Mouse (Mus musculus) liver, postnatal 0 days (tissue): ENCODE results near the gene Nxnl1. TPM values are rescaled to one million over a fixed set of nuclear protein-coding genes. Genes with fewer than 3 reads are reported as not detected.

ENCODE experiments used
- ATAC-seq: fragments of 200-750 bp; cut with Nextera tagmentation; 2 replicates; pipeline ENCODE4 v1.8.0; 2017; ENCODE audit warnings: mild to moderate bottlenecking, moderate library complexity
- DNase-seq: peaks from one replicate; pipeline ENCODE4 v3.0.0-alpha.2; 2016
- H3K27ac ChIP-seq: fragments of 300-500 bp; sonication (generic); 2 replicates; pipeline ENCODE4 v1.5.1; 2014; ENCODE audit warnings: antibody characterized with exemption, moderate library complexity, mild to moderate bottlenecking, low read depth
- H3K27me3 ChIP-seq: fragments of 300-500 bp; sonication (generic); 2 replicates; pipeline ENCODE4 v1.6.1; 2014; ENCODE audit warnings: low read length, control low read depth, mixed read lengths; ENCODE audit not compliant: insufficient read depth
- H3K36me3 ChIP-seq: fragments of 300-500 bp; sonication (generic); replicated peaks from 2 replicates; pipeline ENCODE4 v1.6.1; 2014; ENCODE audit warnings: mild to moderate bottlenecking, control low read depth, low read length, moderate library complexity, mixed read lengths; ENCODE audit not compliant: insufficient read depth
- H3K4me1 ChIP-seq: fragments of 300-500 bp; sonication (generic); 2 replicates; pipeline ENCODE4 v1.6.1; 2014; ENCODE audit warnings: antibody characterized with exemption, mild to moderate bottlenecking, control low read depth; ENCODE audit not compliant: insufficient read depth
- H3K4me2 ChIP-seq: fragments of 300-500 bp; sonication (generic); 2 replicates; pipeline ENCODE4 v1.6.1; 2014; ENCODE audit warnings: low read depth, mild to moderate bottlenecking, low read length, moderate library complexity, mixed read lengths
- H3K4me3 ChIP-seq: fragments of 300-500 bp; sonication (generic); 2 replicates; pipeline ENCODE4 v1.5.1; 2014; ENCODE audit warnings: low read depth, low read length
- H3K9ac ChIP-seq: fragments of 300-500 bp; sonication (generic); replicated peaks from 2 replicates; pipeline ENCODE4 v1.6.1; 2014; ENCODE audit warnings: mild to moderate bottlenecking, moderate library complexity
- H3K9me3 ChIP-seq: fragments of 300-500 bp; sonication (generic); 2 replicates; pipeline ENCODE4 v1.6.1; 2016; ENCODE audit warnings: mild to moderate bottlenecking, control low read depth, low read length, mixed read lengths
- CTCF ChIP-seq: sonication (generic); IDR thresholded peaks from 2 replicates; pipeline ENCODE4 v1.5.1; 2016; ENCODE audit warnings: antibody characterized with exemption, low read depth
- EP300 ChIP-seq: IDR thresholded peaks from 2 replicates; pipeline ENCODE4 v1.6.1; 2016; ENCODE audit warnings: antibody characterized with exemption, low read depth, mild to moderate bottlenecking
- WGBS: fragments of 180-500 bp; shearing (Covaris S2); extraction: QIAGEN DNeasy Blood & Tissue Kit; methylation state at CpG from one replicate; pipeline ENCODE4 v1.1.7; 2014; ENCODE audit not compliant: insufficient replicate concordance; 5-methylcytosine and 5-hydroxymethylcytosine counted together
- polyA plus RNA-seq: library from polyadenylated mRNA; unstranded; fragments of >200 nt; fragmentation: Nextera tagmentation; extraction: Ambion mirVana; gene quantifications from 2 replicates; pipeline ENCODE4 v1.2.1, GENCODE M21; 2015

The Nxnl1 gene
- 0.08 TPM in 1 of 2 replicates, not detected in the other for polyA plus RNA-seq

DNA sequence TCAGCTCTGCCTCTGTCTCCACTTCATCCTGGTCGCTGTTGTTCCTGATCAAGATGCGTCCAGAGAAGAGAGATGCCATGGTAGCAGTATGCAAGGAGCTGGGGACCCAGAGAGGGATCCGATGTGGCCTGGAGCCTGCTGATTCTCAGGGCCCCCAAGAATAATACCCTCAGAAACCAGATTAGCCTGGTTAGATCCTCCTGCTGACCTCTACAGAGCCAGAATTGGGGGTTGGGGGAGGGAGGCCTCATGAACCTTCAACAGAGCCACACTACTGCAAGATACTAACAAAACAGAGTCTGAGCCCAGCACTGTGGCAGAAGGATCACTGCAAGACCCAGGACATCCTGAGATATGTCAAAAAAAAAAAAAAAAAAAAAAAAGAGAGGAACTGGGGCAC, at the start of gene Nxnl1:
Gene Nxnl1 (minus strand): TSS at position 101 of the 400 bp plus-strand sequence.
- Histone ChIP-seq H3K27ac (no peak within 1 kb of the TSS), H3K9ac (no peak within 1 kb of the TSS), H3K4me2 (no peak within 1 kb of the TSS), H3K36me3 (no peaks in the 10 kb centered on the region), H3K27me3 (peaks cover 16% of the 10 kb centered on the region; the same call in 1 of the 2 replicates), H3K4me3 (no peak within 1 kb of the TSS), H3K4me1 (peaks cover 34% of the 10 kb centered on the region), H3K9me3 (peaks cover 3% of the 10 kb centered on the region; the same call in 1 of the 2 replicates)
- TF ChIP-seq EP300 (no peak), CTCF (no peak)
- 74% methylated on average over 3 of the region's 3 CpGs for WGBS
- ATAC-seq = no peak
- no peak for DNase-seq

- Histone ChIP-seq H3K4me3 (no peak overlapping the region), H3K27ac (peak overlapping the region; percentile 53), H3K9me3 (no peaks in the 10 kb centered on the region), H3K36me3 (peaks cover 34% of the 10 kb centered on the region), H3K9ac (no peak overlapping the region), H3K4me2 (peak overlapping the region; percentile 16), H3K4me1 (peaks cover 22% of the 10 kb centered on the region), H3K27me3 (no peaks in the 10 kb centered on the region)
- no peak for DNase-seq
- TF ChIP-seq CTCF = no peak
- TF ChIP-seq EP300 = no peak
- ATAC-seq = no peak
- WGBS = 49% methylated on average over 4 of the region's 4 CpGs
Measured at GRCm38 (mm10) chr8:71613418-71613817, 47.0 kb upstream of the Nxnl1 start.

DNA sequence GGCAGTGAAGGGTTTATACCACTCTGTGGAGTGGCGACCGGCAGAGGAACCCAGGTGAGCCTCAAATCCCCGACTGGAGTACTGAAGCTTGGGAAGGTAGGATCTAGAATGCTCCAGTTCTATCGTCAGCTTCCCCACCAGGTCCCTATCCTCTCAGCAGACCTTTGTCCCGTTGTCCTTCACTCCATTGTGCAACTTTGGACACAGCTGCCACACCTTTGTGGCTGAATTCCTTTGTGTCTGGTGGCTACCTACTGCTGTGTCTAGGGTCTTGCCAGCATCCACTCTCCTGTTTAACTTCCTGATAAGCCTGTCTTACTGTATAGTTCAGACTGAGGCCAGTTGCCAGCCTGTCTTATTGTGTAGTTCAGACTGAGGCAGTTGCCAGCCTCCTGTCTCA, 45.7 kb upstream of the Nxnl1 start:
- no peaks in the 10 kb centered on the region for H3K27me3 ChIP-seq
- no peaks in the 10 kb centered on the region for H3K9me3 ChIP-seq
- WGBS = 29% methylated on average over 5 of the region's 5 CpGs
- peak overlapping the region; percentile 98 for H3K4me2 ChIP-seq
- no peak for TF ChIP-seq EP300
- no peak for TF ChIP-seq CTCF
- H3K4me3 ChIP-seq = peak overlapping the region; percentile 92
- peak overlapping the region; percentile 85 for H3K27ac ChIP-seq
- ATAC-seq (no peak), DNase-seq (no peak)
- peak overlapping the region; percentile 85 for H3K9ac ChIP-seq
- peaks cover 21% of the 10 kb centered on the region for H3K36me3 ChIP-seq
- H3K4me1 ChIP-seq = peaks cover 22% of the 10 kb centered on the region

- WGBS = 3% methylated on average over 74 of the region's 82 CpGs
- Histone ChIP-seq H3K36me3 (peaks cover 13% of the 10 kb centered on the region), H3K9me3 (no peaks in the 10 kb centered on the region), H3K27ac (peak within 1 kb of the TSS; percentile 85), H3K4me3 (peak within 1 kb of the TSS; percentile 92), H3K4me2 (peak within 1 kb of the TSS; percentile 98), H3K9ac (peak within 1 kb of the TSS; percentile 85), H3K27me3 (no peaks in the 10 kb centered on the region), H3K4me1 (peaks cover 22% of the 10 kb centered on the region)
- DNase-seq = peak; percentile 97
- ATAC-seq = peak; percentile 99
- TF ChIP-seq CTCF = no peak
- peak; percentile 76 for TF ChIP-seq EP300
Measured at GRCm38 (mm10) chr8:71610822-71611651, 44.6 kb upstream of the Nxnl1 start, which contains the start of gene Colgalt1. Gene Colgalt1 (plus strand): TSS chr8:71610998.

DNA sequence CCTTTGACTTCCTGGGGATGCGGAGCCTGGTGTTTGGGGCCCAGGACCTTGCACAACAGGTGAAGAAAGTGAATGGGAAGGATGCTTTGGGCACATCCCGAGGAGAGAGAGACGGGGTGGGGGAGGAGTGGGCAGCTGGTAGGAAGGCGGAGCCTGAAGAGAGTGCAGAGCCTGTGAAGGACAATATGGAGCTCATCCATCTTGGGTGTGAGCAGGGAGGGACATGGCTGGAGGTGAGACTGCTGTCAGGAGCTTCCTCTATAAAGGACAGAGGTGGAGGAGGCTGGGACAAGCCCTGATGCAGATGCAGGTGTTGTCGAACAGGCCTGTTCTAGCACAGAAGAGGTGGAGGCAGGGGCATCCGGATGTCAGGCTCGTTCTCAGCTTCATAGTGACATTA, 37.6 kb upstream of the Nxnl1 start:
- peaks cover 20% of the 10 kb centered on the region for H3K27me3 ChIP-seq
- 62% methylated on average over 7 of the region's 7 CpGs for WGBS

DNA sequence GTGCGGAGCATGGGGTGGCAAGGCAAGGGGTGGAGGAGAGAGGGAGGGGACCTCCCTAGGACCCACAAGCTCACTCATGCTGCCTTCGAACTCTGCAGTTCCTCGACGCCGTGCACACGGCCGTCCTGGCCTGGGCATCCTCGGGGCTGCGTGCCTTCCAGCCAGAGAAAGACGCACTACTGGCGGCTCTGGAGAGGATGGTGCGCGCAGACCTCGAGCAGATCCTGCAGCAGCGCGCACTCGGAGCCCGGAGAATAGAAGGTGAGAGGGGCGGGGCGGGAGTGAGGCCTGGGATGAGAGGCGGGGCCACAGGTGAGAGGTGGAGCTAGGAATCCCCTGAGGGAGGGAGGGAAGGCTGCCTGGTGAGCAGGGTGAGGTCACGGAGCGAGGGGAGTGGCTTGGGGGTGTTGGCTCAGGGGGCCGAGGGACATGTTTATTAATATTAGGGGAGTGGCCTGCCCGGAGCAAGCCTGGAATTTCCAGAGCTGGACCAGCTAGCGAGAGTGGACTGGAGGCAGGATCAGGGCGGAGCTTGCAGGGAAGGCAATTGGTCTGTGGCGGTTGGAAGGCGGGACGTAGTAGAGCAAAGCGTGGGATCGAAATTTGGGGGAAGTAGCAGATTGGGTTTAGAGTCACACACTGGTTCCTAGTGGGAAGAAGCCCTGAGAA, 36.4 kb upstream of the Nxnl1 start:
- WGBS = 8% methylated on average over 28 of the region's 32 CpGs
- Histone ChIP-seq H3K4me2 (peak overlapping the region; percentile 52), H3K4me1 (peaks cover 14% of the 10 kb centered on the region), H3K9me3 (no peaks in the 10 kb centered on the region), H3K36me3 (peaks cover 5% of the 10 kb centered on the region; the same call in 1 of the 2 replicates), H3K4me3 (peak overlapping the region; percentile 20), H3K9ac (no peak overlapping the region), H3K27me3 (peaks cover 20% of the 10 kb centered on the region), H3K27ac (no peak overlapping the region)
- peak; percentile 88 for ATAC-seq
- no peak for TF ChIP-seq CTCF
- TF ChIP-seq EP300 = no peak
- peak; percentile 73 for DNase-seq

More for the DNA sequence above, 37.6 kb upstream of the Nxnl1 start:
- DNase-seq = no peak
- no peak overlapping the region for H3K4me2 ChIP-seq
- peaks cover 5% of the 10 kb centered on the region; the same call in 1 of the 2 replicates for H3K36me3 ChIP-seq
- ATAC-seq = no peak
- TF ChIP-seq EP300 (no peak), CTCF (no peak)
- H3K4me1 ChIP-seq = peaks cover 14% of the 10 kb centered on the region
- no peak overlapping the region for H3K27ac ChIP-seq
- no peaks in the 10 kb centered on the region for H3K9me3 ChIP-seq
- H3K9ac ChIP-seq = no peak overlapping the region
- H3K4me3 ChIP-seq = no peak overlapping the region
